Mouse (Mus musculus) Muller cell, postnatal 12 days (primary cell): Measurements from ENCODE around the gene Maf.

Experiments used
- DNase-seq: peaks from one replicate; pipeline ENCODE4 v3.0.0-alpha.2; 2015; ENCODE audit errors: inconsistent ontology term

Gene Maf

DNA sequence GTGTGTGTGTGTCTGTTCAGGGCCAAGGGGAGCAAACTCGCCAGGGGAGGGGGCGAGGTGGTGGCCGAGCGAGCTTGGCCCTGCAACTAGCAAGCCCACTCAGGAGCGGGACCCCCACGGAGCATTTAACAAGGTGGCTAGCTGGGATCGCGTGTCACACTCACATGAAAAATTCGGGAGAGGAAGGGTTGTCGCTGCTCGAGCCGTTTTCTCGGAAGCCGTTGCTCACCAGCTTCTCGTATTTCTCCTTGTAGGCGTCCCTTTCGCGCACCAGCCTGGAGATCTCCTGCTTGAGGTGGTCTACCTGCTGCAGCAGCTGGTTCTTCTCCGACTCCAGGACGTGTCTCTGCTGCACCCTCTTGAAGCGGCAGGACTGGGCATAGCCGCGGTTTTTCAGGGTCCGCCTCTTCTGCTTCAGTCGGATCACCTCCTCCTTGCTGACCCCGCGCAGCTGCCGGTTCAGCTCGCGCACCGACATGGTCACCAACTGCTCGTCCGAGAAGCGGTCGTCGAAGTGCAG, 1.9 kb downstream of the Maf start:
- peak; percentile 65 for DNase-seq

DNA sequence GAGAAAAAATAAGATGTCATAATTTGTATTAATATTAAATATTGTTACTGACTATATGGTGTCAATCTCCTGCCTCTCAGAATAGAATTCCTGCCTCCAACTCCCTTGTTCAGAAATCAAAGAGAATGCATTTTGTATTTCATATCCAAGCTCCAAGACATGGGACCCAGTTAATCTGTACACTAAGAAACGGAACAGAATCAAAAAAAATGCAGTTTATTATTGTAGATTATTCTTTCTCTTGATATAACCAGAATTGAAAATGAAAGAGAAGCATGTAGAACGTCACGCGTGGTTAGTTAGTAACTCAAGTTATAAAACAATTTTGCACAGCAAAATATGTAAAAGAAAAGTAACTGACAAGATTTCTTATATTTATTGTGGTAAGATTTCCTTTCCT, 4.5 kb downstream of the Maf start:
- DNase-seq, result no peak

DNA sequence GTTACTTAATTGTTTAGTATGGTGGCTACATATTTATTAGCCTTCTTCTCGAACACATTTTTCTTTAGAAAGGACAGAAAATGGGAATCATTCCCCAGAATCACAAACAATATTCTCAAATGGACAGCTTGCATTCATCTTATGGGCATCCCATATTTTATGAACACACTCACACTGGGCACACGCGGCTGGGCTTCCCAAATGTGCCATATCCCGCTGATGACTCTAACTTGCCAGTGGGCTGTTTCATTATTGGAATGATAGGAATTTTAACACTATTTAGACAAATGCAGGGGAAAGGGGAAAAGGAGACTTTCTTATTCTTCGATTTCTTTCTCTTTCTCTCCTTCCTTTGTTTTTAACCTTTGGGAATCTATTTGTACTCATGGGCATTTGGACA, 6.6 kb downstream of the Maf start:
- peak; percentile 71 for DNase-seq

DNA sequence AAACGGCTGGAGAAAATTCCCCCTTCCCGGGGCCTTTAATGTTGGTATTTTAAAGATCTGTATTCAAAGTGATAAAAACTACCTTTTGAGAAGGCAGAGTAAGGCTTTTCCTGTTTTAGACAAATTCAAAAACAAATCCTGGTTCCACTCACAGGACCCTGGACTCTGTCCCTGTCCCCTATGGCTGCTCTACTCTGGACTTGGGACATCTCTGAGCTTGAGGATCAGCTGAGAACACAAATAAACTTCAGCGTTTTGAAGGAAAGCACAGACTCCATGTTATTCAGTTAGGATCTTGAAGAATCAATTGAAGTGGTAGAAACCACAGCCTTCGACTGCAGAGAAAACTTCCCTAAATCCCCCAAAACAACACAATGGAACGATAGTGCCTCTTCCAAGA, 8.4 kb downstream of the Maf start:
- DNase-seq, result no peak

DNA sequence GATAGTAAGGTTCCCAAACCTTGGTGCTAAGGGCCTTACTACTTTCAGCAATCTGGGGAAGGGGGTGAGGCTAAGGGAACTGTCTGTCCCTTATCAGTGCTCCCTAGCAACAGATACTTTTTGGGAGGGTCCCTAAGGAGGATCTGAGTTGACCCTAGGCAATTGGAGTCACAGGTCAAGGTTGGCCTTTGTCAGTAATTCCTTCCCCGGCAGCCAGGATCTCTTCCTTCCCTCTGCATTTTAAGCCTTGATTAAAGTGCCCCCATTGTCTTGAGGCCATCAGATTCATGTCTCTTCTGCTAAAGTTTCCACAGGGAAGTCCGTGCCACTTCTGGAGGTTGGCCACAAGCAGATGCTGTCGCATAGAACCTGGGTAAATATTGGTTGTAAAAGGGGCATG, 10.2 kb downstream of the Maf start:
- DNase-seq, result no peak

DNA sequence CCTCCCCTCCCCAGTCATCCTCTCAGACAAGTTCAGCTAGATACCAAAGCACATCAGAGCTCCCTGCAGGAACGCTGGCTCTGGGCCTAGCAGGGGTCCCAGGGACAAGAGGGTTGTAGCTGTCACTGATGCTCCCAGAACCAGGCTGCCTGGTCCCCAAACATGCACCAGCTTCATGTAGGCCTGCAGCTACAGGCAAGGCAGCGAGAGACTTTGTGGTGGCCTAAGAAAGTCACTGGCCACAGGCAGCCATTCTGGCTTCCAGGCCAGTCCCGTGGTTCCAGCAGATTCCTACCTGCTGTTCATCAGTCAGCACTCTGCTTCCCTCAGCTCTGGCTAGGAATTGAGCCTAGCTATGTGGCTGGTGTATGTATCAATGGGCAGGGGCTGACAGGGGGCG, 10.9 kb downstream of the Maf start:
- no peak for DNase-seq

DNA sequence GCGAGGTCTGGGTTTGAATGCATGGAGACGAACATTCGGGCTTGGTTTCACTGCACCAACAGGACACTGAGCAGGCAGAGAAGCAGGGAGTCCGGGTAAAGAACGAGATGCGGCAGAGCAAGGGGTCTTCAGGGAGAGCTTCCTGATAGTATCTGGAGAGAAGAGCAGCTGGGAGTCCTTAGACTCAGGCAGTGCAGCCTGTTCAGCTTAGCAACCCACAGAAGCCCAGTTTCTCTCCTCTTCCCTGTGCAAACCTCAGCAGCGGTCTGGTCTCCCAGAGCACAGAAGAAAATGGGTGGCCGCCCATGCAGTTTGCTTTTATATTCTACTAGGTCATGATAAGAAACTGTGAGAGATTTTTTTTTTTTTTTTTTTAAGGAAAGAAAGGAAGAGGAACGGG, 20.2 kb downstream of the Maf start:
- no peak for DNase-seq

DNA sequence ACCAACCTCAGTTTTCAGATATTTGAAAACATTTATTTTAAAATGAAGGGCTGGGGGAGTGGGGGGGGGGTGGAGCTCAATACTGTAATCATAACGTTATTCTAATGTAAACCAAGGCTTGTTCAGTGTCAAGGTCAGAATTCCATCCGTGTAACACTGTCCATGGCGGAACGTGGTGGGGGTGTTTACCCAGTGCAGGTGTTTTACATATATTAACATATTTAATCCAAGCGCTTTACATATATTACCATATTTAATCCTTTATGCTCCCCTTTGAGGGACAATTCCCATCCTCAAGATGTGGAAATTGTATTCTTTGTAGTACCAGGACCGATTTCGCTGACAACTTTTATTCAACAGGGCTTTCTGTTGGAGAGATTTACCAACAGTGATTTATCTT, 24.3 kb downstream of the Maf start:
- no peak for DNase-seq

DNA sequence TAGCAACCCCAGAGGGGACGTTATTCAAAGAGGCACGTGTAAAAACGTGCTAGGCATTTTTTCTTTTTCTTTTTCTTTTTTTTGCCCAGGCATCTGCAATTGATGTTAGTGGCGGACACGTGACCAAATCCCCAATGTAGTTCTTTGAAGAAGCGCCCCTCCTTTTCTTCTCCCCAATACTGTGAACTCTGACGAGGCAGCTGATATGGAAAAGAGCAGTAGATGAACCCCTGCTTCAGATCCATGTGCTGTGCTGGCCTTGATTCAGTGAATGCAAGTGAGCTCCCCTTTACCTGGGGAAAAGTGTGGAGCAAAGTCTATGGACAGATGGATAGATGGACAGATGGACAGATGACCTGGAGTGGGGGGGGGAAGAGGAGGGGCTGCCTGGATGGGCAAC, 28.1 kb downstream of the Maf start:
- no peak for DNase-seq

DNA sequence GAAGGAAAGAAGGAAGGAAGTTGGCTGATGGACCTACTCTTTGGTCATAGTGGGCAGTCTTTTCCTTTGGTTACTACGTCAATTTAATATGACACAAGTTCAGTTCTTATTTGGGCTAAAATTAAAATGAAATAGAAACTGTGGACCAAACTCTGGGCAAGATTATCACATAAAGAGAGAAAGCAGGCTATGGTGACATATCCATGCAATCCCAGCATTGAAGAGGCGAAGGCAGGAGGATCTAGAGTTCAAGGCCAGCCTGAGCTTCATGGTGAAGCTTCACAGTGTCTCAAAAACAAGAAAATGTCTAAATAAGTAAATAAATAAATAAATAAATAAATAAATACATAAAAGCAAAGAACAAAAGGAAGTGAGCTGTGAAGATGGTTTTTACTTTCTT, 42.7 kb downstream of the Maf start:
- no peak for DNase-seq

DNA sequence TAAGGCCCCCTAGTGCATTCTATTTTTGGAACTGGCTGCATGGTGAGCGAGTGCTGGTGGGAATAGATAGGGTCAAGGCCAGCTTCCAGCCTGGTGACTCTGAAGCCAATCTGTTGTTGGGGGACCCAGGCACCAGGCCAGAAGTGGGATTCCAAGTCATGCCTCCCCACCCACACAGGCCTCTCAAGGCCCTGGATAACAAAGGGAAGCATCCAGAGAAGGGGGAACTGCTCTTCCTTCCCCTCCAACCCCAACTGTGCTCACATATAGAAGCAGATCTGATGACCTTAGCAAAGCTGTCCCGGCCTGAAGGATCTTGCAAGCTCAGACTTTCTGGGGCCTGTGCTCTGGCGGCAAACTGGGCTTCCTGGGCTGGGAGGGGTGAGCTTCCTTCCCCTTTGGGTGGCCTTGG, 57.5 kb downstream of the Maf start:
- peak; percentile 7 for DNase-seq

DNA sequence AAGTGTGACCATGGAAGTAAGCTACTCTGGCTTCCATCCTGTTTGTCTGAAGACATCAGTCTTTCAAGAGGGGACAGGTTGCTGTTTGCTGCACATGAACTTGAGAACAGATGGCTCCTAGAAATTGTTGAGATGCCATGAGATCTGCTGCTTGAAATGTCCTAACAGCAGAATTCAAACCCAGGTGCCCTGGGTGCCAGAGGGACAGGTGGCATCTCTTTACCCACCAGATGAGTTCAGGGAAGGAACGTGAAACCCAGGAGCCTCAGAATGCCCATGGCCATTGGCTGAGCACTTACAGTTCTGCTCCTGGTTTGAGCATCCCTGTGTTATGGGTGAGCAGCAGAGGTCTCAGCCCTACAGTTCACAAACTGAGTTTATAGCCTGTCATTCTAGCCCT, 62.5 kb downstream of the Maf start:
- DNase-seq, result no peak

DNA sequence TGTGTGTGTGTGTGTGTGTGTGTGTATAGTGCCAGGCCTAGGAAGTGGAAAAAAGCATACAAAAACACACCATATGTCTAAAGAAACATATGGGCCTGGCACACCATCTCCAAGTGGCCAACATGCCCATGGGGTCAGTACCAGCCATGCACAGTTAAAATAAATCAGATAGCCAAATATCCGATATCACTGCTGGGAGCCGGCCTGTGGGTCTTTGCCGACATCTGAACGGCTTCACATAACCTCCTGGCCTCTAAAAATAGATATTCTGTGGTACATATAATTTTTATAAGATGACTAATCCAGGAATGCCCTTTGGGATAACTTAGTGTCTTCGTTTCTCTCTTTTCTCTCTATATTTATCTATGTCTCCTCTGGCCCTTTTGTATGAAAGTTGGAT, 65.7 kb downstream of the Maf start:
- DNase-seq, result no peak

DNA sequence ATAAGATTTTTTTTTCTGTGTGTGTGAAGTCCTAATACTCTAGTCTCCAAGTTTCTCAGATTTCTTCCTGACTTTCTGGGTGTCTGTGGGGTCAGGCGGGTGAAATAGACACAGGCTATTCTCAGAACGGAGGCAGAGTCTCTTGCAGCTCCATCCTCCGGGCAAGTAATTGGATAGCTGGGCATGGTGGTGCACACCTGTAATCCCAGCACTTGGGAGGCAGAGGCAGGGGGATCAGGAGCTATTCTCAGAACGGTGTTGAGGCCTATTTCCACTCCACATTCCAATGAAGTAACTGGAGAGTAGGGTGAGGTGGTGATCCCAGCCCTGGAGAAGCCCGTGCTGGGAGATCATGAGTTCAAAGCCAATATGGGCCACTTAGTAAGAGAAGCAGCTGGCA, 67.6 kb downstream of the Maf start:
- DNase-seq, result no peak

DNA sequence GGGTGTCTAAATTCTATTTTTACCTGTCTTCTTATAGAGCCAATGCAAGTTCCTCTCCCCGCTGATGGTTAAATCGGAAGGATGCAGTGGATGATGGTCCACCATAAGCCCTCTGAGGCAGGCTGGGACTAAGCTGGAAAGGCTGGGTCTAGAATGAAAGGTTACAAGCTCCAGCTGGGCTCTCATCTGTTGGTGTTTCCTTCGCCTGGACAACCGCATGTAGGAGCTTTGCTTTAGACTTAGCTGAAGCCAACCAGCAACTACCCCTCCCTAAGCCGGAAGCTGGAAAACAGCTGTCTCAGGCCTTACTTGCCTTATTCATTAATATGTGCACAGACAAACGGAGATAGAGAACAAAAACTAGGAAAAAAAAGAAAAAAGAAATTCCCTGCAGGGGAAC, 70.8 kb downstream of the Maf start:
- DNase-seq, result no peak
